Mouse (Mus musculus): ENCODE measurements around the gene Dhx15. TPM values are rescaled to one million over a fixed set of nuclear protein-coding genes. Genes with fewer than 3 reads are reported as not detected.
A peak's percentile ranks its signal among the peaks of the same experiment; 100 is the strongest.

Gene Dhx15
- polyA plus RNA-seq, 1 experiment from 2014 or later, result 100 TPM

DNA sequence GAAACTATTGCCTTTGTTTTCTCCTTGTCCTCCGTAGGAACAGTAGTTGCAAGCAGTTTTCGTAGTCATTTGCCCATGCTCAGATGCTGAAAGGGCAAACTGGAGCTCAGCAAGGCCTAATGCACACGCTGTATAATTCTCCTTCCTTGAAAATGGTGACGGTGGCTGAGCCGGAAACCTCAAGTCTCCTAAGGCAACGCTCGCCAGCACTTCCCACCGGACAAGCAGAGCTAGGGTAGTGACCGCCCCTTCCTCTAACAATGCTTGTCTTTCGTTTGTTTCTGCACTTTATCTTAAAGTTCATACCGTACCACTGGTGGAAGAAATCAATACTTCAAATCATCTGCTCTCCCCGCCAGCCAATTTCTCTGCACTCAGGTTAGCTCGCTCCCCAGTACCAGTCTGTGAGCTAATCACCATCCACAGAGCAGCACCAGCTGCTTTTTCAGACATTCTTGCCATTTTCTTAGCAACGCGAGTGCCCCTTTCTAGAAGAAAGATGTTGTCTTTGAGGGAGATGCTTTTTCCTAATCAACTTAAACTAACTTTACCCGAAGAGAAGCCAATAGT, 78.0 kb downstream of the Dhx15 start:
- no peak overlapping the region for H3K9ac ChIP-seq (replicated peaks; ENCODE audit: low read depth, low read length)

DNA sequence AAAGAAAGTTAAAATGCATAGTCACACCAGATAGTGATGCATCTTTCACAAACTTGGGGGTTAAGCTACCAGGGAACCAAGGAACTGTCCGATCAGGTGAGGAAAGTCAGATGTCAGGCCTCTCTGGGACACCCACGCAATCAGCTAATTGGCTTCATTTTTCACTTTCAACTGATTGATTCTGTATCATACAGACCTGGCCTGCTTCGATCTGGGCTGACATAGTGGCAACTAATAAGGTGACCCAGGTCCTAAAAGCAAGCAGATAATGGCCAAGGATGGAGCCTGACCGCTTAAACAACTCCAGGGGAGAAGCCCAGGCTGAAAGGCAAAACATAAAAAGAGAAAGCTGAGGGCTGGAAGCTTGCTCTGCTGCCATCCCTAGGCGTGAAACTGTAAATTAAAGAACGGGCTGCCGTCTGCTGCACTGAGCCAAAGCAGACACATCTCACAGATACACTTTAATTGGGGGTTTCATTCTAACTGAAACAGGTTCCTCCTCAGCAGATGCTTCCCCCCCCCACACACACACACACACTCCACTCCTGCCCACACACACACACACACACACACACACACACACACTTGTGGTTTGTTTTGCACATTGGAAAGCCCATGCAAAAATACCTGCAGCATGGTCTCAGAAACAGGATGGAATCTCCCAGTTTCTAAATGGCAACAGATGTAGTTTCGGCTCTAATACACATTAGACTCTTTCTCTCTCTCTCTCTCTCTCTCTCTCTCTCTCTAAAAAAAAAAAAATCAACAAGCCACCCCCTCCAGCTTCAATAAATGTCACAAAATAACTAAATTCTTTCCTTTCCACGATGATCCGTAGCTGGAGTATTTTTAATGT, 79.3 kb downstream of the Dhx15 start:
- Histone ChIP-seq H3K4me1 (ENCODE audit: control insufficient read depth, insufficient read depth, low read length) (no peaks in the 10 kb centered on the region; the same call in 1 of the 2 replicates), H3K9me3 (ENCODE audit: control insufficient read depth, low read depth, low read length) (no peaks in the 10 kb centered on the region), H3K9ac (replicated peaks; ENCODE audit: low read depth, low read length) (no peak overlapping the region), H3K4me2 (replicated peaks; ENCODE audit: low read depth, low read length) (no peak overlapping the region), H3K4me3 (ENCODE audit: low read depth, low read length) (no peak overlapping the region), H3K27ac (ENCODE audit: low read length) (no peak overlapping the region), H3K36me3 (ENCODE audit: control insufficient read depth, insufficient read depth, low read length) (no peaks in the 10 kb centered on the region), H3K27me3 (ENCODE audit: control insufficient read depth, insufficient read depth, low read length) (peaks cover 16% of the 10 kb centered on the region)
- 52% methylated on average over 10 of the region's 10 CpGs for WGBS
- no peak for ATAC-seq (ENCODE audit: insufficient number of reproducible peaks, insufficient read depth, low FRiP score, low read depth)

More for the DNA sequence above, 78.0 kb downstream of the Dhx15 start:
- H3K9me3 ChIP-seq (ENCODE audit: control insufficient read depth, low read depth, low read length), result no peaks in the 10 kb centered on the region
- no peaks in the 10 kb centered on the region for H3K36me3 ChIP-seq (ENCODE audit: control insufficient read depth, insufficient read depth, low read length)
- H3K4me2 ChIP-seq (replicated peaks; ENCODE audit: low read depth, low read length), result peak overlapping the region; percentile 100
- peaks cover 16% of the 10 kb centered on the region for H3K27me3 ChIP-seq (ENCODE audit: control insufficient read depth, insufficient read depth, low read length)
- no peak overlapping the region for H3K27ac ChIP-seq (ENCODE audit: low read length)
- WGBS, result 13% methylated on average over 16 of the region's 16 CpGs
- peaks cover 5% of the 10 kb centered on the region; the same call in 1 of the 2 replicates for H3K4me1 ChIP-seq (ENCODE audit: control insufficient read depth, insufficient read depth, low read length)
- no peak for ATAC-seq (ENCODE audit: insufficient number of reproducible peaks, insufficient read depth, low FRiP score, low read depth)
- H3K4me3 ChIP-seq (ENCODE audit: low read depth, low read length), result peak overlapping the region; percentile 64

Small RNA genes within 50 kb of the gene (microRNA-seq; reads per million reads assigned to microRNA genes)
- not detected for gene Mir6417

Other genes starting within 250 kb of the Dhx15 start
- 0.46 and 0.77 TPM in 2 replicates for gene Sod3, start 173.3 kb upstream of the Dhx15 start, polyA plus RNA-seq (2014; fragmentation: Nextera tagmentation; extraction: Ambion mirVana)

Data from stomach, embryonic 14.5 days (tissue).